Mouse (Mus musculus): ENCODE results near the gene Atp6v1d. TPM values are rescaled to one million over a fixed set of nuclear protein-coding genes. Genes with fewer than 3 reads are reported as not detected.

The Atp6v1d gene
- polyA plus RNA-seq, 1 experiment from 2014 or later: 124 TPM

DNA sequence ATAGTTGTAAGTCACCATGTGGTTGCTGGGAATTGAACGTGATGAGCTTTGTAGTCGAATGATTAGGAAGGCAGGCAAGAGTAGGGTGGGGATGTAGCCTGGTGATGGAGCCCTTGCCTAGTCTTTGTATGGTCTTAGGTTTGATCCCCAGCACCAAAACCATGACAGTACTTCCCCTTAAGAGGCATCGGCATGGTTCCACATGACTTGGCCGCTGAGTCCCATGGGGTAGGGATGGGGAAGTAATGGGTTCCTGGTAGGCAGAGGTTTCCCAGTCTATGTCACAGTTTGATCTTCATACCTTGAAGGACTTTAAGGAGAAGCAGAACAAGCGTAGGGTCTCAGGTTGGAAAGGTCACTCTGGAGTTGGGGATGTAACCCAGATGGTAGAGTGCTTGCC, 40.0 kb upstream of the Atp6v1d start:
- no peak for ATAC-seq
- Histone ChIP-seq H3K27ac (ENCODE audit: low read depth, low read length) (no peak overlapping the region), H3K36me3 (ENCODE audit: control insufficient read depth, insufficient read depth) (no peaks in the 10 kb centered on the region), H3K9me3 (ENCODE audit: control insufficient read depth) (no peaks in the 10 kb centered on the region), H3K9ac (ENCODE audit: low read depth, low read length) (no peak overlapping the region), H3K4me2 (replicated peaks; ENCODE audit: low read depth) (no peak overlapping the region), H3K4me3 (ENCODE audit: low read depth, low read length) (no peak overlapping the region), H3K27me3 (replicated peaks; ENCODE audit: control insufficient read depth, insufficient read depth, low read length) (no peaks in the 10 kb centered on the region), H3K4me1 (replicated peaks; ENCODE audit: control insufficient read depth, insufficient read depth, low read length) (no peaks in the 10 kb centered on the region)
- TF ChIP-seq CTCF (IDR thresholded peaks at IDR 0.05; ENCODE audit: low read depth): no peak
- WGBS: 90% methylated on average over 5 of the region's 5 CpGs

DNA sequence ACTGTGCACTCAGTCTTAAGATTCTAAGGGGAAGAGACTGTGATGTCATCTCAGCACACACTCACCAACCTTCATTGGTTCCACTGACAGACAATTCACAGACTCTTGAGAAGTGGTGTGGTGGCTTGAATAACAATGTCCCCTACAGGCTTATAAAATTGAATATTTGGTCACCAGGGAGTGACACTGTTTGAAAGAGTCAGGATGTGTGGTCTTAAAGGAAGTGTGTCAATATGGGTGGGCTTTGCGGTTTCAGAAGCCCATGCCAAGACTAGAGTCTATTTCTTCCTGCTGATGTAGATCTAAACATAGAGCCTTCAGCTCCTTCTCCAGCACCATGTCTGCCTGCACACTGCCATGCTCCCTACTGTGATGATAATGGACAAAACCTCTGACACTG, 36.4 kb upstream of the Atp6v1d start:
- TF ChIP-seq CTCF (IDR thresholded peaks at IDR 0.05; ENCODE audit: low read depth): no peak
- Histone ChIP-seq H3K4me1 (replicated peaks; ENCODE audit: control insufficient read depth, insufficient read depth, low read length) (no peaks in the 10 kb centered on the region), H3K27ac (ENCODE audit: low read depth, low read length) (no peak overlapping the region), H3K27me3 (replicated peaks; ENCODE audit: control insufficient read depth, insufficient read depth, low read length) (no peaks in the 10 kb centered on the region), H3K9me3 (ENCODE audit: control insufficient read depth) (no peaks in the 10 kb centered on the region), H3K9ac (ENCODE audit: low read depth, low read length) (no peak overlapping the region), H3K4me3 (ENCODE audit: low read depth, low read length) (no peak overlapping the region), H3K4me2 (replicated peaks; ENCODE audit: low read depth) (no peak overlapping the region), H3K36me3 (ENCODE audit: control insufficient read depth, insufficient read depth) (peaks cover 23% of the 10 kb centered on the region; the same call in 1 of the 2 replicates)
- WGBS: 94% methylated on average over 1 of the region's 1 CpGs
- no peak for ATAC-seq

GRCm38 (mm10) chr12:78891149-78891548, 29.7 kb upstream of the Atp6v1d start:
- H3K9me3 ChIP-seq (ENCODE audit: control insufficient read depth): no peaks in the 10 kb centered on the region
- WGBS: 88% methylated on average over 2 of the region's 2 CpGs
- no peak overlapping the region for H3K4me3 ChIP-seq (ENCODE audit: low read depth, low read length)
- H3K27me3 ChIP-seq (replicated peaks; ENCODE audit: control insufficient read depth, insufficient read depth, low read length): no peaks in the 10 kb centered on the region
- peak overlapping the region; percentile 76 for H3K27ac ChIP-seq (ENCODE audit: low read depth, low read length)
- H3K36me3 ChIP-seq (ENCODE audit: control insufficient read depth, insufficient read depth): peaks cover 28% of the 10 kb centered on the region
- no peaks in the 10 kb centered on the region for H3K4me1 ChIP-seq (replicated peaks; ENCODE audit: control insufficient read depth, insufficient read depth, low read length)
- peak; percentile 28; the same call in 1 of the 2 replicates for ATAC-seq
- H3K4me2 ChIP-seq (replicated peaks; ENCODE audit: low read depth): no peak overlapping the region
- no peak for TF ChIP-seq CTCF (IDR thresholded peaks at IDR 0.05; ENCODE audit: low read depth)
- H3K9ac ChIP-seq (ENCODE audit: low read depth, low read length): no peak overlapping the region

GRCm38 (mm10) chr12:78890062-78890461, 28.6 kb upstream of the Atp6v1d start:
- 23% methylated on average over 1 of the region's 1 CpGs for WGBS
- H3K9ac ChIP-seq (ENCODE audit: low read depth, low read length): no peak overlapping the region

GRCm38 (mm10) chr12:78874581-78874980, 13.1 kb upstream of the Atp6v1d start:
- Histone ChIP-seq H3K9ac (ENCODE audit: low read depth, low read length) (no peak overlapping the region), H3K4me3 (ENCODE audit: low read depth, low read length) (no peak overlapping the region), H3K9me3 (ENCODE audit: control insufficient read depth) (no peaks in the 10 kb centered on the region), H3K27me3 (replicated peaks; ENCODE audit: control insufficient read depth, insufficient read depth, low read length) (no peaks in the 10 kb centered on the region), H3K36me3 (ENCODE audit: control insufficient read depth, insufficient read depth) (peaks cover 42% of the 10 kb centered on the region), H3K27ac (ENCODE audit: low read depth, low read length) (no peak overlapping the region), H3K4me1 (replicated peaks; ENCODE audit: control insufficient read depth, insufficient read depth, low read length) (no peaks in the 10 kb centered on the region), H3K4me2 (replicated peaks; ENCODE audit: low read depth) (no peak overlapping the region)
- WGBS: 94% methylated on average over 3 of the region's 3 CpGs
- TF ChIP-seq CTCF (IDR thresholded peaks at IDR 0.05; ENCODE audit: low read depth): no peak; the same call in 1 of the 2 replicates
- no peak for ATAC-seq

More at GRCm38 (mm10) chr12:78890062-78890461, 28.6 kb upstream of the Atp6v1d start:
- H3K27me3 ChIP-seq (replicated peaks; ENCODE audit: control insufficient read depth, insufficient read depth, low read length): no peaks in the 10 kb centered on the region
- peak; percentile 79 for ATAC-seq
- peaks cover 30% of the 10 kb centered on the region for H3K36me3 ChIP-seq (ENCODE audit: control insufficient read depth, insufficient read depth)
- H3K4me1 ChIP-seq (replicated peaks; ENCODE audit: control insufficient read depth, insufficient read depth, low read length): no peaks in the 10 kb centered on the region
- TF ChIP-seq CTCF (IDR thresholded peaks at IDR 0.05; ENCODE audit: low read depth): no peak
- no peak overlapping the region for H3K4me2 ChIP-seq (replicated peaks; ENCODE audit: low read depth)
- H3K9me3 ChIP-seq (ENCODE audit: control insufficient read depth): no peaks in the 10 kb centered on the region
- H3K27ac ChIP-seq (ENCODE audit: low read depth, low read length): peak overlapping the region; percentile 76; the same call in 1 of the 2 replicates
- no peak overlapping the region for H3K4me3 ChIP-seq (ENCODE audit: low read depth, low read length)

- peaks cover 23% of the 10 kb centered on the region for H3K36me3 ChIP-seq (ENCODE audit: control insufficient read depth, insufficient read depth)
- H3K9me3 ChIP-seq (ENCODE audit: control insufficient read depth): no peaks in the 10 kb centered on the region
- no peak overlapping the region for H3K4me3 ChIP-seq (ENCODE audit: low read depth, low read length)
- no peaks in the 10 kb centered on the region for H3K27me3 ChIP-seq (replicated peaks; ENCODE audit: control insufficient read depth, insufficient read depth, low read length)
- H3K4me2 ChIP-seq (replicated peaks; ENCODE audit: low read depth): no peak overlapping the region
- H3K27ac ChIP-seq (ENCODE audit: low read depth, low read length): no peak overlapping the region
- no peak for TF ChIP-seq CTCF (IDR thresholded peaks at IDR 0.05; ENCODE audit: low read depth)
- no peak for ATAC-seq
- no peaks in the 10 kb centered on the region; the same call in 1 of the 2 replicates for H3K4me1 ChIP-seq (replicated peaks; ENCODE audit: control insufficient read depth, insufficient read depth, low read length)
- WGBS: 75% methylated on average over 1 of the region's 1 CpGs
- H3K9ac ChIP-seq (ENCODE audit: low read depth, low read length): no peak overlapping the region
These were observed 6.7 kb upstream of the Atp6v1d start for GRCm38 (mm10) chr12:78868115-78868514.

GRCm38 (mm10) chr12:78865434-78865833, 4.0 kb upstream of the Atp6v1d start:
- ATAC-seq: no peak
- Histone ChIP-seq H3K36me3 (ENCODE audit: control insufficient read depth, insufficient read depth) (peaks cover 23% of the 10 kb centered on the region), H3K9me3 (ENCODE audit: control insufficient read depth) (no peaks in the 10 kb centered on the region), H3K4me3 (ENCODE audit: low read depth, low read length) (no peak overlapping the region), H3K27me3 (replicated peaks; ENCODE audit: control insufficient read depth, insufficient read depth, low read length) (no peaks in the 10 kb centered on the region), H3K27ac (ENCODE audit: low read depth, low read length) (no peak overlapping the region), H3K4me1 (replicated peaks; ENCODE audit: control insufficient read depth, insufficient read depth, low read length) (no peaks in the 10 kb centered on the region; the same call in 1 of the 2 replicates), H3K4me2 (replicated peaks; ENCODE audit: low read depth) (no peak overlapping the region), H3K9ac (ENCODE audit: low read depth, low read length) (no peak overlapping the region)
- peak; percentile 63 for TF ChIP-seq CTCF (IDR thresholded peaks at IDR 0.05; ENCODE audit: low read depth)
- 97% methylated on average over 1 of the region's 1 CpGs for WGBS
